Mouse (Mus musculus): ENCODE data around the gene Blnk.

Gene Blnk

GRCm38 (mm10) chr19:40994057-40994585, at the start of gene Blnk:
Blnk (minus strand) TSS chr19:40994535.
- in situ Hi-C loops (cut with MseI, MboI) = no loop called here

- in situ Hi-C loops (cut with MseI, MboI) = loop anchor here in 1 of 2 experiments (25.0 kb wide), 1 partner anchor 277 kb away; no protein-coding TSS in a partner anchor
These were observed 44.8 kb upstream of the Blnk start for GRCm38 (mm10) chr19:41039110-41039509.

- in situ Hi-C loops (cut with MseI, MboI) = loop anchor here in 1 of 2 experiments (25.0 kb wide), 1 partner anchor 274 kb away; no protein-coding TSS in a partner anchor
These were observed 41.6 kb upstream of the Blnk start for GRCm38 (mm10) chr19:41035809-41036551.

- in situ Hi-C loops (cut with MseI, MboI) = loop anchor here in 1 of 2 experiments (25.0 kb wide), 1 partner anchor 270 kb away; no protein-coding TSS in a partner anchor
These were observed 37.5 kb upstream of the Blnk start for GRCm38 (mm10) chr19:41031869-41032268.

GRCm38 (mm10) chr19:41031009-41031408, 36.7 kb upstream of the Blnk start:
- in situ Hi-C loops (cut with MseI, MboI) = loop anchor here in 1 of 2 experiments (25.0 kb wide), 1 partner anchor 269 kb away; no protein-coding TSS in a partner anchor

GRCm38 (mm10) chr19:41030161-41030560, 35.8 kb upstream of the Blnk start:
- in situ Hi-C loops (cut with MseI, MboI) = loop anchor here in 1 of 2 experiments (25.0 kb wide), 1 partner anchor 268 kb away; no protein-coding TSS in a partner anchor

GRCm38 (mm10) chr19:41029219-41029618, 34.9 kb upstream of the Blnk start, which contains the start of gene Dntt:
Dntt (plus strand) TSS chr19:41029275.
- in situ Hi-C loops (cut with MseI, MboI) = loop anchor here in 1 of 2 experiments (25.0 kb wide), 1 partner anchor 267 kb away; no protein-coding TSS in a partner anchor

GRCm38 (mm10) chr19:41027601-41028000, 33.3 kb upstream of the Blnk start:
- in situ Hi-C loops (cut with MseI, MboI) = loop anchor here in 1 of 2 experiments (25.0 kb wide), 1 partner anchor 265 kb away; no protein-coding TSS in a partner anchor

GRCm38 (mm10) chr19:41027024-41027423, 32.7 kb upstream of the Blnk start:
- in situ Hi-C loops (cut with MseI, MboI) = loop anchor here in 1 of 2 experiments (25.0 kb wide), 1 partner anchor 265 kb away; no protein-coding TSS in a partner anchor

- in situ Hi-C loops (cut with MseI, MboI) = loop anchor here in 1 of 2 experiments (25.0 kb wide), 1 partner anchor 264 kb away; no protein-coding TSS in a partner anchor
These were observed 32.2 kb upstream of the Blnk start for GRCm38 (mm10) chr19:41026551-41026950.

- in situ Hi-C loops (cut with MseI, MboI) = no loop called here
These were observed 27.9 kb upstream of the Blnk start for GRCm38 (mm10) chr19:41022244-41022643.

- in situ Hi-C loops (cut with MseI, MboI) = no loop called here
These were observed 26.2 kb upstream of the Blnk start for GRCm38 (mm10) chr19:41020537-41020936.

- in situ Hi-C loops (cut with MseI, MboI) = no loop called here
These were observed 24.9 kb upstream of the Blnk start for GRCm38 (mm10) chr19:41019164-41019675.

- in situ Hi-C loops (cut with MseI, MboI) = no loop called here
These were observed 21.8 kb upstream of the Blnk start for GRCm38 (mm10) chr19:41015951-41016716.

- in situ Hi-C loops (cut with MseI, MboI) = no loop called here
These were observed 19.7 kb upstream of the Blnk start for GRCm38 (mm10) chr19:41014003-41014402.

GRCm38 (mm10) chr19:41013591-41013990, 19.3 kb upstream of the Blnk start:
- in situ Hi-C loops (cut with MseI, MboI) = no loop called here

GRCm38 (mm10) chr19:41011676-41012075, 17.3 kb upstream of the Blnk start:
- in situ Hi-C loops (cut with MseI, MboI) = no loop called here

- in situ Hi-C loops (cut with MseI, MboI) = no loop called here
These were observed 14.5 kb upstream of the Blnk start for GRCm38 (mm10) chr19:41008674-41009395.

GRCm38 (mm10) chr19:41007733-41008132, 13.4 kb upstream of the Blnk start:
- in situ Hi-C loops (cut with MseI, MboI) = no loop called here

GRCm38 (mm10) chr19:41007326-41007725, 13.0 kb upstream of the Blnk start:
- in situ Hi-C loops (cut with MseI, MboI) = no loop called here

- in situ Hi-C loops (cut with MseI, MboI) = no loop called here
These were observed 12.3 kb upstream of the Blnk start for GRCm38 (mm10) chr19:41006621-41007020.

All from mouse trophoblast stem cell (cell line).